In the genomic region with DNA sequence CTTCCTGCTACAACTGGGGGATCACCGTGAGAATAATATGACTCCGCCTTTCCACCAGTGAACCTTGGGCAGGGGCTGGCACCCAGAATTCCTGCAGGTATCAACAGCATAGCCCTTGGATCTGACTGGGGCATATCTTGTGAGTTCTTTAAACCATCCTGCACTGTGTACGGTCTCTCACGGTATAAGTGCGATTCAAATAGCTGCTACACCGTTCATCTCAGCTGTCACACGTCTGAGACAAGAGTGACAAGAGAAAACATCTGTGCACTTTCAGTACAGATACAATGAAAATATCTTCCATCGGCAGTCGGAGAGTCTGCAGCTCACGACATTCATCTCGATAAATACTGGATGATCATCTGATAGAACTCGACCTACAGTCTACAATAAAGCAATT, we compare ENCODE assay signal across 23 mouse cellular contexts.
DNase-seq lines count a peak whose midpoint lies in the region; ATAC-seq lines count a peak whose summit lies in the region.
"Had no signal": no experiment of that assay in that cellular context is flagged by ENCODE, and none has a peak within 500 bp of the region (broad histone marks: within the 10 kb centered on the region; RNA-seq: fewer than 3 reads in every experiment).

No protein-coding gene starts in this region.

- H3K4me2 ChIP-seq in forebrain, embryonic 13.5 days = no peak overlapping the region
- no peak overlapping the region for H3K4me2 ChIP-seq in forebrain, embryonic 12.5 days
- H3K4me2 ChIP-seq in forebrain, embryonic 16.5 days (ENCODE audit: low read length) = no peak overlapping the region
- no peak overlapping the region for H3K4me2 ChIP-seq in midbrain, embryonic 11.5 days
- H3K4me2 ChIP-seq: embryonic facial prominence, embryonic 12.5 days had no signal

- no peaks in the 10 kb centered on the region for H3K27me3 ChIP-seq in forebrain, embryonic 13.5 days
- no peaks in the 10 kb centered on the region for H3K27me3 ChIP-seq in forebrain, embryonic 12.5 days
- H3K27me3 ChIP-seq in forebrain, embryonic 16.5 days (replicated peaks; ENCODE audit: control insufficient read depth, insufficient read depth, low read length) = no peaks in the 10 kb centered on the region
- H3K27me3 ChIP-seq in forebrain, embryonic 10.5 days (ENCODE audit: poor library complexity, severe bottlenecking) = no peaks in the 10 kb centered on the region
- no peaks in the 10 kb centered on the region for H3K27me3 ChIP-seq in midbrain, embryonic 11.5 days (ENCODE audit: control insufficient read depth, insufficient read depth, low read length)
- H3K27me3 ChIP-seq in midbrain, embryonic 10.5 days (ENCODE audit: low read depth, poor library complexity, severe bottlenecking) = no peaks in the 10 kb centered on the region
- H3K27me3 ChIP-seq: CH12.LX; embryonic facial prominence, embryonic 12.5 days; Patski had no signal

- peak; percentile 63; the same call in 1 of the 2 replicates for ATAC-seq in forebrain, embryonic 13.5 days
- ATAC-seq in forebrain, embryonic 12.5 days (ENCODE audit: low FRiP score) = no peak
- peak; percentile 70 for ATAC-seq in forebrain, embryonic 16.5 days
- no peak for ATAC-seq in midbrain, embryonic 11.5 days (ENCODE audit: low FRiP score)
- ATAC-seq: activated CD4-positive, CD25-positive, alpha-beta regulatory T cell, adult 4 months; CD4-positive, CD25-positive, alpha-beta regulatory T cell, adult 4 months; Patski had no signal

- H3K36me3 ChIP-seq in forebrain, embryonic 13.5 days (ENCODE audit: poor library complexity, severe bottlenecking) = no peaks in the 10 kb centered on the region
- no peaks in the 10 kb centered on the region for H3K36me3 ChIP-seq in forebrain, embryonic 12.5 days (replicated peaks)
- no peaks in the 10 kb centered on the region for H3K36me3 ChIP-seq in forebrain, embryonic 16.5 days (ENCODE audit: control insufficient read depth, insufficient read depth)
- peaks cover 44% of the 10 kb centered on the region for H3K36me3 ChIP-seq in forebrain, embryonic 10.5 days (replicated peaks)
- H3K36me3 ChIP-seq in midbrain, embryonic 11.5 days (ENCODE audit: control insufficient read depth, insufficient read depth, low read length) = no peaks in the 10 kb centered on the region
- peaks cover 4% of the 10 kb centered on the region for H3K36me3 ChIP-seq in midbrain, embryonic 10.5 days
- H3K36me3 ChIP-seq: G1E had no signal

- H3K4me1 ChIP-seq in forebrain, embryonic 13.5 days = no peaks in the 10 kb centered on the region
- H3K4me1 ChIP-seq in forebrain, embryonic 12.5 days = no peaks in the 10 kb centered on the region
- 0 out of 2 replicates have a peak, but pooled peaks cover 4% of the 10 kb centered on the region for H3K4me1 ChIP-seq in forebrain, embryonic 16.5 days (replicated peaks; ENCODE audit: control insufficient read depth, insufficient read depth, low read length)
- no peaks in the 10 kb centered on the region for H3K4me1 ChIP-seq in forebrain, embryonic 10.5 days
- no peaks in the 10 kb centered on the region for H3K4me1 ChIP-seq in midbrain, embryonic 11.5 days (ENCODE audit: control insufficient read depth, insufficient read depth, low read length)
- no peaks in the 10 kb centered on the region for H3K4me1 ChIP-seq in midbrain, embryonic 10.5 days
- H3K4me1 ChIP-seq: embryonic facial prominence, embryonic 10.5 days; embryonic facial prominence, embryonic 12.5 days had no signal

- H3K9ac ChIP-seq in forebrain, embryonic 13.5 days = no peak overlapping the region
- no peak overlapping the region for H3K9ac ChIP-seq in forebrain, embryonic 12.5 days
- H3K9ac ChIP-seq in forebrain, embryonic 16.5 days (replicated peaks; ENCODE audit: low read depth, low read length) = no peak overlapping the region
- no peak overlapping the region for H3K9ac ChIP-seq in midbrain, embryonic 11.5 days (ENCODE audit: low read length)
- H3K9ac ChIP-seq: embryonic facial prominence, embryonic 12.5 days had no signal

- no peak overlapping the region for H3K27ac ChIP-seq in forebrain, embryonic 13.5 days
- no peak overlapping the region for H3K27ac ChIP-seq in forebrain, embryonic 12.5 days
- H3K27ac ChIP-seq in forebrain, embryonic 16.5 days (ENCODE audit: low read length) = no peak overlapping the region
- no peak overlapping the region for H3K27ac ChIP-seq in forebrain, embryonic 10.5 days
- H3K27ac ChIP-seq in midbrain, embryonic 11.5 days (ENCODE audit: low read depth, low read length) = no peak overlapping the region
- no peak overlapping the region for H3K27ac ChIP-seq in midbrain, embryonic 10.5 days (replicated peaks)
- H3K27ac ChIP-seq: embryonic facial prominence, embryonic 10.5 days; embryonic facial prominence, embryonic 12.5 days had no signal

- WGBS in forebrain, embryonic 13.5 days = 61% methylated on average over 12 of the region's 12 CpGs
- WGBS in forebrain, embryonic 12.5 days = 75% methylated on average over 12 of the region's 12 CpGs
- WGBS in forebrain, embryonic 16.5 days = 54% methylated on average over 12 of the region's 12 CpGs
- WGBS in forebrain, embryonic 10.5 days = 91% methylated on average over 12 of the region's 12 CpGs
- WGBS in midbrain, embryonic 11.5 days = 93% methylated on average over 12 of the region's 12 CpGs
- 92% methylated on average over 12 of the region's 12 CpGs for WGBS in midbrain, embryonic 10.5 days

- no peaks in the 10 kb centered on the region for H3K9me3 ChIP-seq in forebrain, embryonic 13.5 days (replicated peaks)
- H3K9me3 ChIP-seq in forebrain, embryonic 12.5 days = no peaks in the 10 kb centered on the region
- H3K9me3 ChIP-seq in forebrain, embryonic 16.5 days (ENCODE audit: control insufficient read depth, low read length) = no peaks in the 10 kb centered on the region
- H3K9me3 ChIP-seq in forebrain, embryonic 10.5 days = no peaks in the 10 kb centered on the region
- H3K9me3 ChIP-seq in midbrain, embryonic 11.5 days (ENCODE audit: control insufficient read depth, low read length) = no peaks in the 10 kb centered on the region
- no peaks in the 10 kb centered on the region for H3K9me3 ChIP-seq in midbrain, embryonic 10.5 days (replicated peaks)
- H3K9me3 ChIP-seq: embryonic facial prominence, embryonic 10.5 days; embryonic facial prominence, embryonic 12.5 days had no signal

- H3K4me3 ChIP-seq in forebrain, embryonic 13.5 days = no peak overlapping the region
- H3K4me3 ChIP-seq in forebrain, embryonic 12.5 days (replicated peaks) = no peak overlapping the region
- no peak overlapping the region for H3K4me3 ChIP-seq in forebrain, embryonic 16.5 days (replicated peaks; ENCODE audit: low read length)
- H3K4me3 ChIP-seq in forebrain, embryonic 10.5 days = no peak overlapping the region
- H3K4me3 ChIP-seq in midbrain, embryonic 11.5 days (ENCODE audit: low read depth, low read length) = no peak overlapping the region
- H3K4me3 ChIP-seq in midbrain, embryonic 10.5 days = no peak overlapping the region
- H3K4me3 ChIP-seq: embryonic facial prominence, embryonic 10.5 days; embryonic facial prominence, embryonic 12.5 days had no signal

- DNase-seq in forebrain, embryonic 10.5 days (ENCODE audit: extremely low spot score, low spot score) = no peak
- peak; percentile 44 for DNase-seq in midbrain, embryonic 11.5 days (ENCODE audit: low spot score, missing footprints)
- DNase-seq in midbrain, embryonic 10.5 days (ENCODE audit: low spot score) = no peak
- DNase-seq in kidney, adult 8-10 months = no peak
- DNase-seq: adrenal gland, adult 8-10 months; adrenal gland, postnatal 14 days; adrenal gland, postnatal 36 days; B cell, adult 2 months; cerebellum, adult 11-12 months; cerebellum, adult 2 months; cerebellum, adult 9-10 months; cerebellum, postnatal 10 days; cerebellum, postnatal 25 days had no signal

Comparison
In these comparisons a context has a peak if more than half of its experiments do, and no peak if none do; other contexts are left out.
1. ATAC-seq: peak in forebrain, embryonic 13.5 days (single experiment) and forebrain, embryonic 16.5 days (single experiment); none in forebrain, embryonic 12.5 days (single experiment) and midbrain, embryonic 11.5 days (single experiment).